Mouse (Mus musculus): ENCODE results near the gene Psmd14. TPM values are rescaled to one million over a fixed set of nuclear protein-coding genes. Genes with fewer than 3 reads are reported as not detected.

The Psmd14 gene
- polyA plus RNA-seq, 1 experiment = 16.8 TPM

DNA sequence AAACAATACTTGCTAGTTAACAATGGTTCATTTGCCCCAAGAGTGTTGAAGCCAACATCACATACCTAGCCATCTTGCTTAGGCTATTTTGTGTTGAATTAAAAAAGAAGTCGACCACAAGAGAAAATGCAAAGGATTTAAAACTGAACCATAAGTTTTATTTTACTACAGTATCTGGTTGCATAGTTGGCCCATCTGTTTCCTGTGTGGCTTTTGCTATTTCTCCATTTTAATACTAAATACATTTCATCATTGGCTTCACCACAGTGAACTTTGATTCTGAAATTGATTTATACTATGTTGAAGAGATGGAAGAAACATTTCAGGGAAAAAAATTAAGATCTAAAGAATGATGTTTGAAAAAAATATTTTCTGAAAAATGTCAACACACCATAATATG, 25.0 kb upstream of the Psmd14 start:
- H3K4me1 ChIP-seq (ENCODE audit: control insufficient read depth, insufficient read depth, low read length) = no peaks in the 10 kb centered on the region
- TF ChIP-seq CTCF (IDR thresholded peaks at IDR 0.05; ENCODE audit: control insufficient read depth, insufficient read depth, insufficient replicate concordance, low read depth, low read length) (no peak), POLR2A (IDR thresholded peaks at IDR 0.05; ENCODE audit: control insufficient read depth, low read depth, low read length) (no peak)
- H3K27me3 ChIP-seq (ENCODE audit: control insufficient read depth, insufficient read depth, low read length) = no peaks in the 10 kb centered on the region
- no peak overlapping the region for H3K27ac ChIP-seq (ENCODE audit: control insufficient read depth, insufficient read depth, low read depth, low read length)
- H3K36me3 ChIP-seq (ENCODE audit: control insufficient read depth, insufficient read depth, low read length) = no peaks in the 10 kb centered on the region
- no peak overlapping the region for H3K4me3 ChIP-seq (ENCODE audit: control insufficient read depth, low read depth, low read length)

DNA sequence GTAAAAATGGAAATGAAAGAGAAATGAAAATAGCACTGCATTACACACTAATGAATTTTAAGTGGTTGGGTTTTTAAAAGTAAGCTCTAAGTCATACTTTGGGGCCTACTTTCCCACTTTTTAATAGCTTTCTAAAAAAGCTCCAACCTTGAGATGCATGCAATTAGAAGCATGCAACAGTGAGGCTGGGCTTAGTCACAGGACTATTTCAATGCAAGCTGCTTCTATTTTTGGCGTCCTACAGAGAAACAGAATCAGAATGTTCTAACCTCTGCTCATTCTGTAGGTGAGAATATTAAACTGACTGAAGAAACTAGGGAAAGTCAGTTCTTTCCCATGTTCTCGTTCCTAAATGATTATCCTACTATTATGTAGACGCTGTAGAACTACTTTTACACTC, 22.4 kb upstream of the Psmd14 start:
- H3K4me1 ChIP-seq (ENCODE audit: control insufficient read depth, insufficient read depth, low read length) = no peaks in the 10 kb centered on the region
- H3K36me3 ChIP-seq (ENCODE audit: control insufficient read depth, insufficient read depth, low read length) = no peaks in the 10 kb centered on the region
- H3K27ac ChIP-seq (ENCODE audit: control insufficient read depth, insufficient read depth, low read depth, low read length) = no peak overlapping the region
- TF ChIP-seq CTCF (IDR thresholded peaks at IDR 0.05; ENCODE audit: control insufficient read depth, insufficient read depth, insufficient replicate concordance, low read depth, low read length) = no peak
- TF ChIP-seq POLR2A (IDR thresholded peaks at IDR 0.05; ENCODE audit: control insufficient read depth, low read depth, low read length) = no peak
- H3K27me3 ChIP-seq (ENCODE audit: control insufficient read depth, insufficient read depth, low read length) = no peaks in the 10 kb centered on the region
- H3K4me3 ChIP-seq (ENCODE audit: control insufficient read depth, low read depth, low read length) = no peak overlapping the region

- H3K36me3 ChIP-seq (ENCODE audit: control insufficient read depth, insufficient read depth, low read length) = no peaks in the 10 kb centered on the region
- H3K4me1 ChIP-seq (ENCODE audit: control insufficient read depth, insufficient read depth, low read length) = no peaks in the 10 kb centered on the region
- H3K27me3 ChIP-seq (ENCODE audit: control insufficient read depth, insufficient read depth, low read length) = no peaks in the 10 kb centered on the region
- no peak overlapping the region for H3K4me3 ChIP-seq (ENCODE audit: control insufficient read depth, low read depth, low read length)
- H3K27ac ChIP-seq (ENCODE audit: control insufficient read depth, insufficient read depth, low read depth, low read length) = no peak overlapping the region
- no peak for TF ChIP-seq POLR2A (IDR thresholded peaks at IDR 0.05; ENCODE audit: control insufficient read depth, low read depth, low read length)
- TF ChIP-seq CTCF (IDR thresholded peaks at IDR 0.05; ENCODE audit: control insufficient read depth, insufficient read depth, insufficient replicate concordance, low read depth, low read length) = no peak
Measured at GRCm38 (mm10) chr2:61709570-61709969, 1.9 kb upstream of the Psmd14 start.

DNA sequence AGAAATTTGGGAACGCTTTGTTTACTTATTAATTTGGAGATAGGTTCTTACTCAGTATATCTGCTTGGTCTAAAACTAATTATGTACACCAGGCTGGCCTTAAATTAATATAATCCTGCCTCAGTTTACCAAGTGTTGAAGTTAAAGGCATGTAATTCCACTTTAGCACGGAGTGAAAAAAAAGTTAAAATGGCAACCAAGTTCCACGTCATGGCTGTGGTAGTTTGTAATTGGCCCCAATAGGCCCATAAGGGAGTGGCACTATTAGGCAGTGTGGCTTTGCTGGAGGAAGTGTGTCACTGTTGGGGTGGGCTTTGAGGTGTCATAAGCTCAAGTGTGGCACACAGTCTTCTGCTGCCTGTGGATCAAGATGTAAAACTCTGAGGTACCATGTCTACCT, 1.0 kb downstream of the Psmd14 start:
- H3K4me1 ChIP-seq (ENCODE audit: control insufficient read depth, insufficient read depth, low read length) = no peaks in the 10 kb centered on the region
- no peaks in the 10 kb centered on the region for H3K36me3 ChIP-seq (ENCODE audit: control insufficient read depth, insufficient read depth, low read length)
- H3K4me3 ChIP-seq (ENCODE audit: control insufficient read depth, low read depth, low read length) = peak overlapping the region; percentile 99; the same call in 1 of the 2 replicates
- no peak for TF ChIP-seq CTCF (IDR thresholded peaks at IDR 0.05; ENCODE audit: control insufficient read depth, insufficient read depth, insufficient replicate concordance, low read depth, low read length)
- TF ChIP-seq POLR2A (IDR thresholded peaks at IDR 0.05; ENCODE audit: control insufficient read depth, low read depth, low read length) = no peak
- H3K27me3 ChIP-seq (ENCODE audit: control insufficient read depth, insufficient read depth, low read length) = no peaks in the 10 kb centered on the region
- no peak overlapping the region for H3K27ac ChIP-seq (ENCODE audit: control insufficient read depth, insufficient read depth, low read depth, low read length)

DNA sequence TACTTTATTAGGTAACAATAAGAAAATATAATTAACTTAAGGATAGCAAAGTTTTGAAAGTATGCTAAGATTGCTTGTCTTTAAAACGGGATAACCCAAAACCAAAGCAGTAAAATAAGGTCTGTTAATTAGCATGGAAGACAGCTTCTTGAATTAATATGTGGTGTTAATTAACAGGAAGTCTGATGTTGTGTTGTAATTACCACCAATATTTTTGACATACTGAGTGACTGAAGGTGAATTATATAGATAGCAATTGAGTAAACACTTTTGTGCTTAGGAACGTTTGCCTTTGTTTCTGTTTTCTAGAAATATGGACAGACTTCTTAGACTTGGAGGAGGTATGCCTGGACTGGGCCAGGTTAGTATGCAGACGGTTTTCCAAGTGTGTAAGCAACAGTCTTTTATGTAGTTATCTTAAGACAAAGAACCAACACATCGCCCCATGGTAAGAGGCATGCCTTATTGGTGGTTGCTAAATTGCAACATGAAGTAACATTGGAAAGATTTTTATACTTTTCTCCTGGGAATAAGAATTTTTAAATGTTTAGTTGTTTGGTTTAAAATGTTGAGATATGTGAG, 11.0 kb downstream of the Psmd14 start:
- Histone ChIP-seq H3K4me1 (ENCODE audit: control insufficient read depth, insufficient read depth, low read length) (no peaks in the 10 kb centered on the region), H3K36me3 (ENCODE audit: control insufficient read depth, insufficient read depth, low read length) (no peaks in the 10 kb centered on the region), H3K27ac (ENCODE audit: control insufficient read depth, insufficient read depth, low read depth, low read length) (no peak overlapping the region), H3K27me3 (ENCODE audit: control insufficient read depth, insufficient read depth, low read length) (no peaks in the 10 kb centered on the region), H3K4me3 (ENCODE audit: control insufficient read depth, low read depth, low read length) (no peak overlapping the region)
- no peak for TF ChIP-seq CTCF (IDR thresholded peaks at IDR 0.05; ENCODE audit: control insufficient read depth, insufficient read depth, insufficient replicate concordance, low read depth, low read length)
- no peak for TF ChIP-seq POLR2A (IDR thresholded peaks at IDR 0.05; ENCODE audit: control insufficient read depth, low read depth, low read length)

DNA sequence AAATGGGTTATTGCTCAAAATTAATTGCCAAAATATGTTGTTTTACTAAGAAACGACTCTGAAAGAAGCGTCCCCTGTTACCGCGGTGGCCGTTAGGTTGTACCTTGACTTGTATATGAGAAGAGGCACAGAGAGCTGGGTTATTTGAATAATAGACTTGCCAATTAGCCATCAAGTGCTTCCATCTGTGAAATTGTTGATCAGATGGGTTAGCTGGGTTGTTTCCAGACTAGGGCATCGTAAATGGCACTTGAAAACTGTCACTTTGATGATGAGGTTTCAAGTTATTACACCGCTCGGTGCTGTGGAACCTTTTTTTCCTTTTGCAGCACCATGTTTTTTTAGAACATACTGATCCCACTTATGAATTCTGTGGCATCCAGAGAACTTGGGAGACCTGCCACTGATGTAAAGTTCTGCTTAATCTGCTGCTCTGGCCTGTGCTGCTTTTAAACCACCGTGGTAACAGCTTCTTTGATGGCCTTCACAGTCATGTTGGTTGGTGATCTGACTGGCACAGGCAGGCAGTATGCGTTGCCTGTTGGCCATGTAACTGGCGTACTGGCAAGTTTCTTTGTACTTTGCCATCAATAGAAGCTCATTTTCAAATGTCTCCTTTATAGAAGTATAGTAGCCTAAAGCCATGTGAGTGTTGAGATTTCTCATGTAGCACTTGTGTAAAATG, 21.4 kb downstream of the Psmd14 start:
- Histone ChIP-seq H3K4me3 (ENCODE audit: control insufficient read depth, low read depth, low read length) (no peak overlapping the region), H3K27ac (ENCODE audit: control insufficient read depth, insufficient read depth, low read depth, low read length) (no peak overlapping the region), H3K27me3 (ENCODE audit: control insufficient read depth, insufficient read depth, low read length) (no peaks in the 10 kb centered on the region), H3K36me3 (ENCODE audit: control insufficient read depth, insufficient read depth, low read length) (no peaks in the 10 kb centered on the region), H3K4me1 (ENCODE audit: control insufficient read depth, insufficient read depth, low read length) (no peaks in the 10 kb centered on the region)
- TF ChIP-seq CTCF (IDR thresholded peaks at IDR 0.05; ENCODE audit: control insufficient read depth, insufficient read depth, insufficient replicate concordance, low read depth, low read length) = no peak
- no peak for TF ChIP-seq POLR2A (IDR thresholded peaks at IDR 0.05; ENCODE audit: control insufficient read depth, low read depth, low read length)

DNA sequence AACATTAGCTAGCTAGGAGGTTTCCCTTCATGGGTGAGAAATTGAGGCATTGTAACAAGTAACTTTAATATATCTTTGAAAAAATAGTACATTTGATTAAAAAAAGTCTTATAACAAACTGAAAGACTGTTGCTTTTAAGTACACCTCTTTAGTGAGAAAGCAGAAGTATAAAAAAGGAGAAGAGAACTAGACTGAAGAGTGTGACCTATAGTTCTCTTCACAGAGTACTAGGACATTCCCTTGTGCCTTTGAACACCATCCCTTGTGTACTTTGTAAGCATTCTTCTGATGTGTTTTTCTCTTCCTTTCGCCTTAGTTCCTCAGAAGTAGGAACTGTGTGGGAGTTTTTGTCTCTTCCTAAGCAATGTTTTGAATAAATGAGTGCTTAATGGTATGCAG, 22.7 kb downstream of the Psmd14 start:
- Histone ChIP-seq H3K27ac (ENCODE audit: control insufficient read depth, insufficient read depth, low read depth, low read length) (no peak overlapping the region), H3K36me3 (ENCODE audit: control insufficient read depth, insufficient read depth, low read length) (no peaks in the 10 kb centered on the region), H3K4me1 (ENCODE audit: control insufficient read depth, insufficient read depth, low read length) (no peaks in the 10 kb centered on the region), H3K27me3 (ENCODE audit: control insufficient read depth, insufficient read depth, low read length) (no peaks in the 10 kb centered on the region), H3K4me3 (ENCODE audit: control insufficient read depth, low read depth, low read length) (no peak overlapping the region)
- TF ChIP-seq CTCF (IDR thresholded peaks at IDR 0.05; ENCODE audit: control insufficient read depth, insufficient read depth, insufficient replicate concordance, low read depth, low read length) = no peak
- no peak for TF ChIP-seq POLR2A (IDR thresholded peaks at IDR 0.05; ENCODE audit: control insufficient read depth, low read depth, low read length)
